Mouse (Mus musculus): ENCODE measurements around the gene Fut4. TPM values are rescaled to one million over a fixed set of nuclear protein-coding genes. Genes with fewer than 3 reads are reported as not detected.

Gene Fut4
- polyA plus RNA-seq, 1 experiment from 2014 or later: 1.5 TPM

DNA sequence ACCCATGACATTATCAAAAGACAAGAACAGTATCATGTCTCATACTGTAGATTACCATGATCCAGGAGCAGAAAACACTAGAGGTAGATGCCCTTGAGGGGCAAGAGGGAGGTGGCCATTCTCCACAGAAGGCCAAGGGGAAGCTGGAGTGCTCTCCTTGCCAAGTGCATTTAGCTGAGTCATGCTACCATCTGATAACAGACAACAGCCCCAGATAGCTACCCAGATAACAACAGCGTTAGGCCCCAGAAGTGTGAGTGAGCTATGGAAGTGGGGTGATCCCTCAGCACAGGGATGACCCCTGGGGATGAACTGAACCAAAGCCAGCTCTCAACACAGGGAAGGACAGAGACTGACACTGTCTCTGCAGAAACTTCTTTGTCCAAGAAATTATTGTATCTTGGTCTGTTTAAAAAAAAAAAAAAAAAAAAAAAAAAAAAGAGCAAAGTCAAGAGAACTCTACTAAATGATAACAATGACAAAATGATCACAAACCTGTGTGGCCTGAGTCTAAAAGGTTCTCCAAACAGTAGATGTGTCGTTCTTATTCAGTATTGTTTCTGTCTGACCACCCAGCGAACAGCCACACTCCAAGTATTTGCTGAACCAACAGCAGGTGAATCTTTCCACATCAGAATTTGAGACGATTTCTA, 12.6 kb downstream of the Fut4 start:
- H3K27me3 ChIP-seq (ENCODE audit: control insufficient read depth, insufficient read depth, low read length): no peaks in the 10 kb centered on the region
- no peak for ATAC-seq (ENCODE audit: low FRiP score)
- no peaks in the 10 kb centered on the region for H3K36me3 ChIP-seq (ENCODE audit: control insufficient read depth, insufficient read depth, low read length)
- H3K4me3 ChIP-seq (ENCODE audit: low read depth, low read length): no peak overlapping the region
- H3K4me1 ChIP-seq (replicated peaks; ENCODE audit: control insufficient read depth, insufficient read depth, low read length): no peaks in the 10 kb centered on the region
- H3K27ac ChIP-seq (ENCODE audit: low read depth, low read length): no peak overlapping the region
- H3K4me2 ChIP-seq (replicated peaks; ENCODE audit: low read depth, low read length): no peak overlapping the region
- no peak for DNase-seq (ENCODE audit: low spot score)
- no peaks in the 10 kb centered on the region for H3K9me3 ChIP-seq (ENCODE audit: control insufficient read depth, low read length)
- WGBS: 86% methylated on average over 4 of the region's 4 CpGs
- H3K9ac ChIP-seq (ENCODE audit: low read depth, low read length): no peak overlapping the region

DNA sequence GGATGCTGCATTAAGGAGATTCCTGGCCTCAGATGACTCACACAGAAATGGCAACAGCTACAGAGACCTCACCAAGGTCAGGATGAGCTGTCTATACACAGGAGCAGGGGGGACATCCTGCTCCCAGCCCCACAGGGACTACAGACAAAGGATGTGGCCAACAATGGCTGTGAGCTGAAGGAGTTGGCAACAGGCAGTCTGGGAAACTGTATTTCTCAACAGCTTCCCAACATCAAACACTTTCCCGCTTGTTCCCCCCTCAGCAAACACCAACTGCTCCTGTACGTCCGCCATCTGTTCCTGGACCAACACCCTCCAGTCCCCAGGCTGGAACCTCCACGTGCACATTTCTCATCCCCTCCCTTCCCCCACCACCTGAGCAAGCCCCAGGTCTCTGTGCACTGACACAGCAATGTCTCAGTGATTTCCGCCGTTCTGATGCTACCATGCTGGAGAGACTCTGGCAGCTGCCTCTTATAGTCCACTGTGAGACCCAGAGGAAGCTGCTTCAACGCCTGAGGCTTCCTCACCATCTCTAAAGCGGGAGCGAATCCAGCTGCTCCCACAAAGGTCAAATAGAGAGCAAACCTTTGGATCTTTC, 21.2 kb downstream of the Fut4 start:
- Histone ChIP-seq H3K36me3 (ENCODE audit: control insufficient read depth, insufficient read depth, low read length) (no peaks in the 10 kb centered on the region), H3K4me3 (ENCODE audit: low read depth, low read length) (no peak overlapping the region), H3K27me3 (ENCODE audit: control insufficient read depth, insufficient read depth, low read length) (peaks cover 1% of the 10 kb centered on the region; the same call in 1 of the 2 replicates), H3K4me1 (replicated peaks; ENCODE audit: control insufficient read depth, insufficient read depth, low read length) (peaks cover 4% of the 10 kb centered on the region; the same call in 1 of the 2 replicates), H3K27ac (ENCODE audit: low read depth, low read length) (no peak overlapping the region), H3K9ac (ENCODE audit: low read depth, low read length) (0 out of 2 replicates have a peak overlapping the region, but pooled peaks have one; percentile 23), H3K4me2 (replicated peaks; ENCODE audit: low read depth, low read length) (no peak overlapping the region), H3K9me3 (ENCODE audit: control insufficient read depth, low read length) (no peaks in the 10 kb centered on the region)
- ATAC-seq (ENCODE audit: low FRiP score): peak; percentile 61
- DNase-seq (ENCODE audit: low spot score): peak; percentile 26
- 35% methylated on average over 9 of the region's 9 CpGs for WGBS

DNA sequence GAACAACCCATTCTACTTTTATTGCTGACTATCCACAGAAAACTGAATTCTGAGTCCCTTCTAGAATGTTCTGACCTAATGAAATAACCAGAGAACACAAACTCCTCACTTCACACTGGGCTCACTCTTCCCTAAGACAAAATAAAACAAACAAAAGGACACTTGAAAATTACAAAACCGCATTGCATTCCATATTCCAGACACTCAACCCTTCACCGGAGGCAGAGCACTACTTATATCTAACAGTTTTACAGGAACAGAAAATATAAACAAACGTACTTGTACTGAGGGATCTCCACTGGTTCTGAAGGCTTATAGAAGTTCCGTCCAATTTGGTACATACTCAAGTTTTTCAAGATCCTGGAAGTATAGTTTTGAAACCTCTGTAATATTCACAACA, 23.8 kb downstream of the Fut4 start:
- H3K4me1 ChIP-seq (replicated peaks; ENCODE audit: control insufficient read depth, insufficient read depth, low read length): peaks cover 4% of the 10 kb centered on the region; the same call in 1 of the 2 replicates
- WGBS: 92% methylated on average over 4 of the region's 4 CpGs
- H3K27ac ChIP-seq (ENCODE audit: low read depth, low read length): no peak overlapping the region
- no peak overlapping the region for H3K4me3 ChIP-seq (ENCODE audit: low read depth, low read length)
- no peaks in the 10 kb centered on the region for H3K36me3 ChIP-seq (ENCODE audit: control insufficient read depth, insufficient read depth, low read length)
- H3K27me3 ChIP-seq (ENCODE audit: control insufficient read depth, insufficient read depth, low read length): peaks cover 4% of the 10 kb centered on the region; the same call in 1 of the 2 replicates
- no peak overlapping the region for H3K9ac ChIP-seq (ENCODE audit: low read depth, low read length)
- no peak overlapping the region for H3K4me2 ChIP-seq (replicated peaks; ENCODE audit: low read depth, low read length)
- no peak for DNase-seq (ENCODE audit: low spot score)
- no peaks in the 10 kb centered on the region for H3K9me3 ChIP-seq (ENCODE audit: control insufficient read depth, low read length)
- no peak for ATAC-seq (ENCODE audit: low FRiP score)

DNA sequence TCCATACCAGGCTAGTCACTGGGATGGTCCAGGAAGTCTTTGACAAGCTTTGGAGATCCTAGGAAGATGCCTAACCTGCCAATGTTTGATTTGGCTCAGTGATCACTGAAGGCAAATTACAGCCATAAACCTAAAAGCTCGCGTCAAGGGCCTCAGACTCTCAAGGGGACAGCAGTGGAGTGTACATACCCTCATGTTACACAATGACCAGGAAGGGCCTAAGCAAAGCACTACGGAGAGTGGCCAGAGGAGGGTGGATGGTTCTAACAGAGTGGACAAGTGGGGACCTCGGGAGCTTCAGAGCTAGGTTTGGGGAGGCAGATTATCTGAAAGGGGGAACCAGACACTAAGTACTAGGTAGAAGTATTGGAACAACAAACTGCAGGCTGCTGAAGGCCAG, 25.6 kb downstream of the Fut4 start:
- Histone ChIP-seq H3K4me1 (replicated peaks; ENCODE audit: control insufficient read depth, insufficient read depth, low read length) (peaks cover 4% of the 10 kb centered on the region; the same call in 1 of the 2 replicates), H3K27me3 (ENCODE audit: control insufficient read depth, insufficient read depth, low read length) (peaks cover 10% of the 10 kb centered on the region; the same call in 1 of the 2 replicates), H3K27ac (ENCODE audit: low read depth, low read length) (no peak overlapping the region), H3K9ac (ENCODE audit: low read depth, low read length) (no peak overlapping the region), H3K36me3 (ENCODE audit: control insufficient read depth, insufficient read depth, low read length) (no peaks in the 10 kb centered on the region), H3K4me3 (ENCODE audit: low read depth, low read length) (no peak overlapping the region), H3K9me3 (ENCODE audit: control insufficient read depth, low read length) (no peaks in the 10 kb centered on the region), H3K4me2 (replicated peaks; ENCODE audit: low read depth, low read length) (no peak overlapping the region)
- ATAC-seq (ENCODE audit: low FRiP score) (no peak), DNase-seq (ENCODE audit: low spot score) (no peak)
- 89% methylated on average over 4 of the region's 4 CpGs for WGBS

DNA sequence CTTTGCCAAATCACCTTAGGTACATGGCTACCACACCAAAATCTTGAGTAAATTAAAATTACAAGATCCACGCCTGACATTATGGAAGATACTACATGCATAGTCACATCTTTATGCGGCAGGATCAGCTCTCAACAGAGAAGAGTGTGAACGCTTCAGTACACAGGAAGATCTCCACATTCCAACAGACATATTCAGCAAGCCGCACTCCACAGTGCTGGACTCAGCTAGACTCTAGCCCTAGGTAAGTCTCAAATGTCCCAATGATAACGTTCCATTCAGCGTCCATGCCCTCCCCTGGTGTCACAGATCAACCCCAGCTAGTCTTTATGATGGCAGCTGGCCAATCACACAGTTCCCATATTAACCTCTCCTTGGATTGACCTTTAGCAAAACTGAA, 26.2 kb downstream of the Fut4 start:
- no peak overlapping the region for H3K9ac ChIP-seq (ENCODE audit: low read depth, low read length)
- H3K4me1 ChIP-seq (replicated peaks; ENCODE audit: control insufficient read depth, insufficient read depth, low read length): 0 out of 2 replicates have a peak, but pooled peaks cover under 1% of the 10 kb centered on the region
- WGBS: 92% methylated on average over 6 of the region's 6 CpGs
- no peak for ATAC-seq (ENCODE audit: low FRiP score)
- no peak overlapping the region for H3K4me2 ChIP-seq (replicated peaks; ENCODE audit: low read depth, low read length)
- no peak overlapping the region for H3K4me3 ChIP-seq (ENCODE audit: low read depth, low read length)
- H3K27me3 ChIP-seq (ENCODE audit: control insufficient read depth, insufficient read depth, low read length): peaks cover 12% of the 10 kb centered on the region; the same call in 1 of the 2 replicates
- no peak overlapping the region for H3K27ac ChIP-seq (ENCODE audit: low read depth, low read length)
- H3K36me3 ChIP-seq (ENCODE audit: control insufficient read depth, insufficient read depth, low read length): no peaks in the 10 kb centered on the region
- H3K9me3 ChIP-seq (ENCODE audit: control insufficient read depth, low read length): no peaks in the 10 kb centered on the region
- no peak for DNase-seq (ENCODE audit: low spot score)

DNA sequence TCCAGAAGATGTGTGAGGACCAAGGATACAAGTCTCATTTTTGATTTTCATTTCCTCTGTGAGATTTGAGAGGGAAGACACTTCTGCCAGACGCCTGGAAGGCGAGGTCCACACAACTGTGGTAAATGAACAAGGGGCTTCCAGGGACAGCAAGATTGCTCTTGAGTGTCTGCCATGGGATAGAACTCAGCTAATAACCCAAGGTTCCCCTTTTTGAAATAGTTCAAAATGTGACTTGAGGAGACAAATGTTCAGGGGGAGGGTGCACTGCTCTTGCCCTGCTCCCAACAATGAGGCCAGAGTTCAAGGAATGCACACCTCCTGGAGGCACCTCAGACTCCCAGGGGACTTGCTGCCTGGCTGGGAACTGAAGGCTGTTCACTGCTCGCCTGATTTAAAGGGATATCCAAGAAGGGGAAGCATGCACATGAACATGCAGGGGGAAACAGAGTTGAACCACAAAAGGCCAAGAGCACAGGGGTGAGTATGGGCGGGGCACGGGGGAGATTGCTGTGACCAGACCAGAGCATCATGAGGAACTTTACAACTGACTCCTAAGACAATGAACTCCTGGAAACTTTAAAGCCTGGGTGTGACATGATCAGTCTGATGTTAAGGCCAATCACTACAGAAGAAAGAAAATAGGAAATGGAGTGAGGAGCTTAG, 27.3 kb downstream of the Fut4 start:
- no peak overlapping the region for H3K4me2 ChIP-seq (replicated peaks; ENCODE audit: low read depth, low read length)

DNA sequence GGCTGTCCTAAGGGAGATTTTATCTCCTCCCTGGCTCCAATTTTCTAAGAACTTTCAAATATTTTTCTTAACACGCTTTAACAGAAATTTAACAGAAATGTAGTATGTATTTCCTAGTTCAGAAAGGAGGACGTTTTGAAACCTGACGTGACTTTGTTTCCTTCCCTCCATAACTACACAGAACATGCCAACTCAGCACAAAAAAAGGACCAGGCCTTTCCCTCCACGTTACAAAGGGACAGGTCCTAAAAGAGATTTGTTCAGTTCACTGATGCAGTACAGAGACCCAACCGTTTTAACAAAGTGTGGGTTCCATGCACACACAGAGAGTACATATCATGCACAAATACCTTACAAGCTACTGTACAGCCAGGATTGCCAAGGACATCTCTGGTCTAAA, 30.6 kb downstream of the Fut4 start:
- no peak for DNase-seq (ENCODE audit: low spot score)
- H3K27ac ChIP-seq (ENCODE audit: low read depth, low read length): no peak overlapping the region
- no peak for ATAC-seq (ENCODE audit: low FRiP score)
- H3K36me3 ChIP-seq (ENCODE audit: control insufficient read depth, insufficient read depth, low read length): no peaks in the 10 kb centered on the region
- H3K4me2 ChIP-seq (replicated peaks; ENCODE audit: low read depth, low read length): no peak overlapping the region
- no peaks in the 10 kb centered on the region for H3K9me3 ChIP-seq (ENCODE audit: control insufficient read depth, low read length)
- peaks cover 15% of the 10 kb centered on the region; the same call in 1 of the 2 replicates for H3K27me3 ChIP-seq (ENCODE audit: control insufficient read depth, insufficient read depth, low read length)
- no peak overlapping the region for H3K9ac ChIP-seq (ENCODE audit: low read depth, low read length)
- WGBS: 82% methylated on average over 5 of the region's 5 CpGs
- no peak overlapping the region for H3K4me3 ChIP-seq (ENCODE audit: low read depth, low read length)
- H3K4me1 ChIP-seq (replicated peaks; ENCODE audit: control insufficient read depth, insufficient read depth, low read length): no peaks in the 10 kb centered on the region

More for the DNA sequence above, 27.3 kb downstream of the Fut4 start:
- WGBS: 69% methylated on average over 5 of the region's 5 CpGs
- Histone ChIP-seq H3K9ac (ENCODE audit: low read depth, low read length) (no peak overlapping the region), H3K4me1 (replicated peaks; ENCODE audit: control insufficient read depth, insufficient read depth, low read length) (no peaks in the 10 kb centered on the region), H3K9me3 (ENCODE audit: control insufficient read depth, low read length) (no peaks in the 10 kb centered on the region), H3K27me3 (ENCODE audit: control insufficient read depth, insufficient read depth, low read length) (peaks cover 12% of the 10 kb centered on the region; the same call in 1 of the 2 replicates), H3K36me3 (ENCODE audit: control insufficient read depth, insufficient read depth, low read length) (no peaks in the 10 kb centered on the region), H3K4me3 (ENCODE audit: low read depth, low read length) (no peak overlapping the region), H3K27ac (ENCODE audit: low read depth, low read length) (no peak overlapping the region)
- DNase-seq (ENCODE audit: low spot score): no peak
- ATAC-seq (ENCODE audit: low FRiP score): no peak

DNA sequence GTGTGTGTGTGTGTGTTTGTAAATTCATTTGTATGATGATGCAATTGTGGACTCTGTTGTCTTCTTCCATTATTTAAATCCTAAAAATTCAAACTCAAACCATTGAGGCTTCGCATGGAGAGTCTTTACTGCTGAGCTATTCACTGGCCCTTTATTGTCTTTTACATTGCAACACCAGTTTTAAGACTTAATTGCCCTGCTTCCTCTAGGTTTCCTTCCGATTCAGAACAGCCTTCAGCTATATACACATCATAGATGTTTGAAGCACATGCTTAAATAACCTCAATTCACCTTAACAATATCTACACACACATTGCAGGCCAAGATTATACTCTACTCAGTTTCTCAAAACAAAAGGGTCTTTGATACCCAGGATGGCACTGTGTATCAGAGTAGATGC, 31.8 kb downstream of the Fut4 start:
- peaks cover 13% of the 10 kb centered on the region; the same call in 1 of the 2 replicates for H3K27me3 ChIP-seq (ENCODE audit: control insufficient read depth, insufficient read depth, low read length)
- H3K27ac ChIP-seq (ENCODE audit: low read depth, low read length): no peak overlapping the region
- H3K9me3 ChIP-seq (ENCODE audit: control insufficient read depth, low read length): no peaks in the 10 kb centered on the region
- DNase-seq (ENCODE audit: low spot score): no peak
- H3K9ac ChIP-seq (ENCODE audit: low read depth, low read length): no peak overlapping the region
- no peak for ATAC-seq (ENCODE audit: low FRiP score)
- H3K4me1 ChIP-seq (replicated peaks; ENCODE audit: control insufficient read depth, insufficient read depth, low read length): no peaks in the 10 kb centered on the region
- no peaks in the 10 kb centered on the region for H3K36me3 ChIP-seq (ENCODE audit: control insufficient read depth, insufficient read depth, low read length)
- H3K4me3 ChIP-seq (ENCODE audit: low read depth, low read length): no peak overlapping the region
- WGBS: 74% methylated on average over 2 of the region's 2 CpGs
- no peak overlapping the region for H3K4me2 ChIP-seq (replicated peaks; ENCODE audit: low read depth, low read length)
